Mouse (Mus musculus): ENCODE results near the gene Doc2b.

DNA sequence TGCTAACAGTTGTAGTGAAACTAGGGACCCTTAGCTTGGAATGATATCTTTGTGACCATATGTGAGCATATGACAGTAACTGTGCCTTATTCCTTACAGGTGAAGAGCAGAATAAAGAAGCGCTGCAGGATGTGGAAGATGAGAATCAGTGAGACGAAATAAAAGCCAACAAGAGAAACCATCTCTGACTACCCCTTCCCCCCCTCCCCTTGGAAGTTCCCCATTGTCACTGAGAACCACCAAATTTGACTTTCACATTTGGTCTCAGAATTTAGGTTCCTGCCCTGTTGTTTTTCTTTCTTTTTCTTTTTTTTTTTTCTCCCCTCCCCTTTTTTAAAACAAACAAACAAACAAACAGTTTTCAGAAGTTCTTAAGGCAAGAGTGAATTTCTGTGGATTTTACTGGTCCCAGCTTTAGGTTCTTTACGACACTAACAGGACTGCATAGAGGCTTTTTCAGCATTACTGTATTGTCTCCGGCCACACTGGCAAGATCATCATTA, 31.3 kb downstream of the Doc2b start:
- TF ChIP-seq POLR2A (IDR thresholded peaks at IDR 0.05; ENCODE audit: control insufficient read depth, extremely low read depth, insufficient read depth, low read length, poor library complexity) (no peak), CTCF (IDR thresholded peaks at IDR 0.05; ENCODE audit: borderline replicate concordance, control insufficient read depth, extremely low read depth, insufficient read depth, low read length, poor library complexity) (no peak)

Measured in thymus, adult 2 months (tissue).